Mouse (Mus musculus) liver, embryonic 14.5 days (tissue): ENCODE results near the gene Fancm. TPM values are rescaled to one million over a fixed set of nuclear protein-coding genes. Genes with fewer than 3 reads are reported as not detected.
A peak's percentile ranks its signal among the peaks of the same experiment; 100 is the strongest.

Experiments used
- ATAC-seq: fragments of 200-750 bp; cut with Nextera tagmentation; 2 replicates; pipeline ENCODE4 v1.8.0; 2017; ENCODE audit warnings: moderate number of reproducible peaks, mild to moderate bottlenecking, moderate library complexity; ENCODE audit not compliant: insufficient read depth
- DNase-seq, 3 experiments: peaks; one replicate each; pipeline ENCODE4 v3.0.0-alpha.2; 2012 to 2013; ENCODE audit warnings: low read depth in 3 of 3, low spot score in 3 of 3
- H3K27ac ChIP-seq: fragments of 300-500 bp; sonication (generic); 2 replicates; pipeline ENCODE4 v1.5.1; 2014; ENCODE audit warnings: moderate library complexity, mild to moderate bottlenecking, control low read depth, inconsistent platforms
- H3K27me3 ChIP-seq: fragments of 300-500 bp; sonication (generic); 2 replicates; pipeline ENCODE4 v1.6.1; 2014; ENCODE audit warnings: mild to moderate bottlenecking, low read length, moderate library complexity; ENCODE audit not compliant: control insufficient read depth, insufficient read depth
- H3K36me3 ChIP-seq: fragments of 300-500 bp; sonication (generic); replicated peaks from 2 replicates; pipeline ENCODE4 v1.6.1; 2014; ENCODE audit warnings: low read depth; ENCODE audit not compliant: control insufficient read depth, insufficient read depth
- H3K4me1 ChIP-seq, 2 experiments: fragments of 200-500 bp in 1 of 2; fragments of 300-500 bp in 1 of 2; sonication (generic) in 1 of 2; replicated peaks; 2 replicates each; pipeline ENCODE4 v1.6.1; 2012 to 2014; ENCODE audit warnings: antibody characterized with exemption in 1 of 2, inconsistent platforms in 1 of 2, low read length in 1 of 2; ENCODE audit not compliant: control insufficient read depth in 2 of 2, insufficient read depth in 2 of 2
- H3K4me2 ChIP-seq: fragments of 300-500 bp; sonication (generic); 2 replicates; pipeline ENCODE4 v1.6.1; 2014; ENCODE audit warnings: low read depth, mild to moderate bottlenecking, control low read depth, moderate library complexity
- H3K4me3 ChIP-seq, 2 experiments: fragments of 200-500 bp in 1 of 2; fragments of 300-500 bp in 1 of 2; sonication (generic) in 1 of 2; 2 replicates each; pipeline ENCODE4 v1.5.1; 2012 to 2014; ENCODE audit warnings: low read depth in 2 of 2, low read length in 2 of 2, mild to moderate bottlenecking in 2 of 2, control low read depth in 1 of 2, inconsistent platforms in 1 of 2, moderate library complexity in 1 of 2; ENCODE audit not compliant: insufficient read depth in 1 of 2
- H3K9ac ChIP-seq: fragments of 300-500 bp; sonication (generic); replicated peaks from 2 replicates; pipeline ENCODE4 v1.6.1; 2014; ENCODE audit warnings: mild to moderate bottlenecking, control low read depth, moderate library complexity
- H3K9me3 ChIP-seq: fragments of 300-500 bp; sonication (generic); 2 replicates; pipeline ENCODE4 v1.6.1; 2016; ENCODE audit warnings: low read length, mixed read lengths; ENCODE audit not compliant: control insufficient read depth
- CTCF ChIP-seq: IDR thresholded peaks from 2 replicates; pipeline ENCODE4 v1.5.1; 2016; ENCODE audit warnings: antibody characterized with exemption, low read depth, control low read depth
- EP300 ChIP-seq: IDR thresholded peaks from 2 replicates; pipeline ENCODE4 v1.6.1; 2016; ENCODE audit warnings: antibody characterized with exemption, low read depth
- WGBS: fragments of 180-500 bp; shearing (Covaris S2); extraction: QIAGEN DNeasy Blood & Tissue Kit; methylation state at CpG from one replicate; pipeline ENCODE4 v1.1.7; 2014; ENCODE audit not compliant: insufficient replicate concordance; 5-methylcytosine and 5-hydroxymethylcytosine counted together
- polyA plus RNA-seq, 2 experiments: library from polyadenylated mRNA; depleted of rRNA in 1 of 2; stranded (reverse) in 1 of 2; unstranded in 1 of 2; fragments of >200 nt; fragmentation: Nextera tagmentation in 1 of 2; extraction: Ambion mirVana in 1 of 2; gene quantifications; 2 replicates each; pipeline versions ENCODE4 v1.2.1 to v1.2.3; 2012 to 2014

The Fancm gene
- polyA plus RNA-seq, 2 experiments: 4.6 to 5.8 TPM

DNA sequence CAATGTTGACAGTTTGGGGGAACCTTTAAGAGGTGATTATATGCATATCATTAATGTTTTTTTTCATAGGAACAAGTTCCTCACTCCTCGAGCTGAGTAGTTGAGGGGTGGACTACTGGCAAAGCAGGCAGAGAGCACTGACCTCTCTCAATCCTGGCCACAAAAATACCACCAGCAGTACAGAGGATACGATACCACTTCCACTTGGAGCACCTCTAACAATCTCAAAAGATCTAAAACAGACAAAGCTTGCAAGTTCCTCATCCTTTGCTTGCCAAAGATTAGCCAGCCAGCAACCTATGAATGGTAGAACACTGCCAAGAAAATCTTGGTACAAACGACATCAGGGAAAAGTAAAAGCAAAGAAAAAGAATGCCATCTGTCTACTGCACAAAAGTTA is 9.2 kb upstream of the Fancm start:
- Histone ChIP-seq H3K9me3 (no peaks in the 10 kb centered on the region), H3K27me3 (no peaks in the 10 kb centered on the region), H3K27ac (no peak overlapping the region), H3K36me3 (peaks cover 29% of the 10 kb centered on the region), H3K4me1 (no peaks in the 10 kb centered on the region), H3K4me2 (no peak overlapping the region), H3K4me3 (no peak overlapping the region), H3K9ac (no peak overlapping the region)
- ATAC-seq (no peak), DNase-seq (no peak)
- 36% methylated on average over 3 of the region's 3 CpGs for WGBS
- TF ChIP-seq CTCF (no peak), EP300 (no peak)

DNA sequence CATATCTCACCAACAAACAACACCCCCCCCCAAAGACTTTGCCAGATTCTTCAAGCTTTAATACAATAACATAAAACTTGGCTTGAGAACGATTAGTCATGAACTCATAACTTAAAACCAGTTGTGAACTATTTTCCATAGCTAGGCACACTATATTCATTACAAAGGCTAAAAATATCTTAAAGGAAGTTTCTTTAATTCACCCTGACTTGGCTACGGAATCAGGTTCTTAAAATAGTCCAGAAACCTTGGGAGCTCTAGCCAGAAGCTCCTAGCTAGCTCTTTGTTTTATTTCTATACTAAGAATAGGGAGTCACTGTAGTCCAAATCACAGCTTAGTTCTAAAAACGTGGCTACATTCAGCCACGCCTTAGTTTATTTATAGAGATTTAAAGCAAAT is 7.0 kb upstream of the Fancm start:
- Histone ChIP-seq H3K4me2 (no peak overlapping the region), H3K4me3 (no peak overlapping the region), H3K27ac (no peak overlapping the region), H3K27me3 (no peaks in the 10 kb centered on the region), H3K9ac (no peak overlapping the region), H3K4me1 (no peaks in the 10 kb centered on the region), H3K36me3 (peaks cover 18% of the 10 kb centered on the region), H3K9me3 (no peaks in the 10 kb centered on the region)
- ATAC-seq: no peak
- 57% methylated on average over 4 of the region's 4 CpGs for WGBS
- no peak for DNase-seq
- TF ChIP-seq CTCF: no peak

DNA sequence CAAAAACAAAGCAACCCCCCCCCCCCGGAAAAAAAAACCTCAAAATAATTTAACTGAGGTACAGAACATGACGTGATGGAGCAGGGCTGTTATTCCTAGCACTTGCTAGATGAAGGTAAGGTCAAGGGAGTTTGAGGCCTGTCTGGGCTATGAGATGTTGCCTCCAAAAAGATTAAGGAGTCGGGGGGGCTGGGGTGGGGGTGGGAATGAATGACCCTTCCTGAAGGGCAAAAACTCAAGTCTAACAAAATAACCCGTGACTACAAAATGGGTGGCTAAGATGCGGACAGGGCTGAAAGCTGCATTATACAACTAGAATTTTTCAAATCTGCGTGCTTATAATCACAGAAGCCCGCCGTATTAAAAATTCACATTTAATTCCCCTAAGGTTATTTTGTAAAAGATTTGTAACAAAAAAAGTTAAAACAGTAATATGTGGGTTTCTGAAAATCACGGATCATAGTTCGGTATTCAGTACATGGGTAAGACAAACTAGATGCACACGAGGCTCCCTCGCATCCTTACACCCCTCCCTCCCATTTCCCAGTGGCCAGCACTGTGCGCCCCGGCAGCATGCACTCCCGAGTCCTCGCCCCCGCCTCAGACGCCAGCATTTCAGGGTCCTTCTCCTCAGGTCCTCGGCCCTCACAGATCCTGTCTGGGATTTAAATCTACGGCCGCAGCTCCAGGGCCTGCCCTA is 2.3 kb upstream of the Fancm start:
- TF ChIP-seq CTCF: no peak
- no peak for TF ChIP-seq EP300
- 0 out of 2 replicates have a peak, but pooled peaks cover 3% of the 10 kb centered on the region for H3K36me3 ChIP-seq
- H3K4me2 ChIP-seq: peak overlapping the region; percentile 72
- H3K9ac ChIP-seq: peak overlapping the region; percentile 83
- WGBS: 3% methylated on average over 21 of the region's 21 CpGs
- no peak for DNase-seq
- ATAC-seq: no peak
- H3K4me3 ChIP-seq: peak overlapping the region; percentile 69 to 93
- peak overlapping the region; percentile 35 for H3K27ac ChIP-seq
- H3K9me3 ChIP-seq: no peaks in the 10 kb centered on the region
- H3K27me3 ChIP-seq: no peaks in the 10 kb centered on the region; the same call in 1 of the 2 replicates
- peaks cover 16 to 19% of the 10 kb centered on the region in 2 experiments for H3K4me1 ChIP-seq

DNA sequence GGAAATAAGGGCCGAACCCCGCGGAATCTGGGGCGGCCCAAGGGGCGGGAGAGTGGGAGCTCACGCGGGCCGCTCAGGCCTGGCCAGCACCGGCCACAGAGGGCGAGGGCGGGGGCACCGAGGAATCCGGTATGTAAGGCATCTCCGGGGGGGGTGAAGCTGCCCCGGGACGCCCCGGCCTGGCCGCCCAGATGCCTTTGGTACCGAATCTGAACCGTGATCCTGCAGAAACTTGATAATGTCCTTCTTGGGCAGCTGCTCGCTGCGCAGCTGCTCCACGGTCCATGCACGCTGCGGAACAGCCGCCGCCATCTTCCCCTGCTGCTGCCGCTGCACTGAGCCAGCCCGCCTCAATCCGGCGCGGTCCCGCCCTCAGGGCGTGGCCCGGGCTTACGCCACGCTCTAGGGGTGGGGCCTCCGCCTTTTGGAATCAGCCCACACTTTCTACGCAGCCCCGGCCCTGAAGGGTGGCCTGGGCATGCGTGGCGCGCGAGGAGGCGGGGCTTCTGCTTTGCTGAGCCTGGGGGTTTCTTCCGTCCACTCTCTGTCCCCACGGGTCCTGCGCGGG is 1.7 kb upstream of the Fancm start, which contains the start of gene Fkbp3:
Fkbp3 (minus strand) TSS at position 397 of the 568 bp plus-strand sequence.
- peak within 1 kb of the TSS; percentile 35 for H3K27ac ChIP-seq
- H3K27me3 ChIP-seq: no peaks in the 10 kb centered on the region; the same call in 1 of the 2 replicates
- WGBS: 1% methylated on average over 47 of the region's 49 CpGs
- H3K9me3 ChIP-seq: no peaks in the 10 kb centered on the region
- H3K4me3 ChIP-seq: peak within 1 kb of the TSS; percentile 93 to 98
- H3K4me2 ChIP-seq: peak within 1 kb of the TSS; percentile 72
- DNase-seq (peak; percentile 90 to 91 (median 91)), ATAC-seq (peak; percentile 99)
- H3K9ac ChIP-seq: peak within 1 kb of the TSS; percentile 83
- H3K4me1 ChIP-seq: peaks cover 16 to 19% of the 10 kb centered on the region in 2 experiments
- TF ChIP-seq EP300 (0 out of 2 replicates have a peak, but pooled peaks have one; percentile 34), CTCF (no peak)
- peaks cover 3% of the 10 kb centered on the region; the same call in 1 of the 2 replicates for H3K36me3 ChIP-seq

DNA sequence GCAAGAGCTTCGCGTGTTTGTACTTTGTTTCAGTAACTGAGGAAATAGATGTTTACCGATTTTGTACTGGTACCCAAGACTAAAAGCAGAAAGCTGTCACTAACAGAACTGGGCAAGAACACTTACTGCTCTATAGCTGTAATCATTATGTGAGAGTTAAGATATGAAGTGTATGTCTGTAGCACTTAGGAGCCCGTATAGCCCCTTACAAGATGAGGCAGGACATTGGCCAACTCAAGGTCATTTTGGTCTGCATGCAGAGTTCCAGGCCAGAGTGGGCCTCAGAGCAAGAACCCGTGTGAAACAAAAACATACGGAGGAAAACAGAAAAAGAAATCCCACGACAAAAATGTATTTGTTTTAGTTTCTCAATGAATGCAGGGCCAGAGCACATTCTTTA is 752 bp upstream of the Fancm start:
- Histone ChIP-seq H3K36me3 (no peaks in the 10 kb centered on the region; the same call in 1 of the 2 replicates), H3K4me2 (peak overlapping the region; percentile 72), H3K27me3 (no peaks in the 10 kb centered on the region; the same call in 1 of the 2 replicates), H3K27ac (peak overlapping the region; percentile 8; the same call in 1 of the 2 replicates), H3K4me1 (peaks cover 16 to 19% of the 10 kb centered on the region in 2 experiments), H3K4me3 (peak overlapping the region; percentile 93 to 98; a peak in 3 of 4 replicates), H3K9ac (no peak overlapping the region; the same call in 1 of the 2 replicates), H3K9me3 (no peaks in the 10 kb centered on the region)
- no peak for DNase-seq
- ATAC-seq: no peak
- WGBS: 39% methylated on average over 7 of the region's 7 CpGs
- no peak for TF ChIP-seq CTCF
- TF ChIP-seq EP300: no peak
